In the genomic region with DNA sequence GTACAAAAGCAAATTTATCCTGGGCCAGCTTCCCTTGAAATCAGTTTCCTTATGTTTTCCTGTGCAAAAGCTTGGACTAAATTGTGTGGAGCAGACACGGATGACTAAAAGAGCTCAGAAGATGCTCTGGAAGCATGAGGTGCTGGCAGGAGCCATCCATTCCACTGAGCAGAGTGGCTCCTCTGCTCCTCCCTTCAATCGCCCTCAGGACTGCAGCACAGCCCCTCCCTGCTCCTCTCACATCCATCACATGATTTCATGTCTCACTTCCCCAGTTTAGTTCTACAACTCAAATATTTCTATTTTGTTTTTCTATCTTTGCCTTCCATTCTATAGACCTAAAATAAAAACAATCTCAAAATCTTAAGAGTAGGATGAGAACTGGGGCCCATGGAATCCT, we compare ENCODE assay signal across 28 mouse cellular contexts.
"Had no signal": no experiment of that assay in that cellular context is flagged by ENCODE, and none has a peak within 500 bp of the region (broad histone marks: within the 10 kb centered on the region; RNA-seq: fewer than 3 reads in every experiment).

No protein-coding gene starts in this region.

- H3K4me1 ChIP-seq: hindbrain, embryonic 12.5 days; hindbrain, embryonic 15.5 days; limb, embryonic 13.5 days; liver, embryonic 12.5 days had no signal

- ATAC-seq: hindbrain, postnatal 0 days; intestine, embryonic 16.5 days; liver, embryonic 12.5 days had no signal

- H3K27me3 ChIP-seq: heart, embryonic 13.5 days; heart, embryonic 15.5 days; hindbrain, embryonic 12.5 days; hindbrain, embryonic 15.5 days; kidney, embryonic 15.5 days; limb, embryonic 13.5 days; limb, embryonic 15.5 days; liver, embryonic 12.5 days had no signal

- DNase-seq: gastrocnemius, adult 2 months; gastrocnemius, postnatal 10 days; gastrocnemius, postnatal 25 days; heart, adult 11 months; heart, adult 2 months; heart, postnatal 14 days; heart, postnatal 36 days; kidney, adult 11 months; kidney, adult 2 months; kidney, adult 9 months; kidney, postnatal 14 days; kidney, postnatal 36 days; layer of hippocampus, postnatal 36 days; left cerebral cortex, postnatal 4 days had no signal

- H3K9ac ChIP-seq: heart, embryonic 13.5 days; heart, embryonic 15.5 days; hindbrain, embryonic 12.5 days; hindbrain, embryonic 15.5 days; kidney, embryonic 15.5 days; limb, embryonic 13.5 days; limb, embryonic 15.5 days; liver, embryonic 12.5 days; liver, embryonic 14.5 days had no signal

- H3K4me3 ChIP-seq: gastrocnemius, adult 2 months; heart, adult 2 months; heart, embryonic 13.5 days; heart, embryonic 15.5 days; hindbrain, embryonic 12.5 days; hindbrain, embryonic 15.5 days; kidney, embryonic 15.5 days; left cerebral cortex, adult 2 months; limb, embryonic 13.5 days; limb, embryonic 15.5 days; liver, embryonic 12.5 days had no signal

- H3K9me3 ChIP-seq: heart, embryonic 13.5 days; heart, embryonic 15.5 days; hindbrain, embryonic 12.5 days; hindbrain, embryonic 15.5 days; kidney, embryonic 15.5 days; limb, embryonic 13.5 days; limb, embryonic 15.5 days; liver, embryonic 12.5 days had no signal

- H3K36me3 ChIP-seq: heart, embryonic 13.5 days; heart, embryonic 15.5 days; hindbrain, embryonic 12.5 days; hindbrain, embryonic 15.5 days; kidney, embryonic 15.5 days; limb, embryonic 13.5 days; limb, embryonic 15.5 days had no signal

- H3K27ac ChIP-seq: gastrocnemius, adult 2 months; heart, adult 2 months; heart, embryonic 13.5 days; heart, embryonic 15.5 days; hindbrain, embryonic 12.5 days; hindbrain, embryonic 15.5 days; hindbrain, postnatal 0 days; kidney, embryonic 15.5 days; kidney, postnatal 0 days; left cerebral cortex, adult 2 months; limb, embryonic 13.5 days; limb, embryonic 15.5 days; liver, embryonic 12.5 days; liver, embryonic 14.5 days had no signal

- H3K4me2 ChIP-seq: heart, embryonic 11.5 days; heart, embryonic 13.5 days; heart, embryonic 15.5 days; hindbrain, embryonic 12.5 days; hindbrain, embryonic 15.5 days; kidney, embryonic 15.5 days; limb, embryonic 13.5 days; limb, embryonic 15.5 days; liver, embryonic 12.5 days had no signal
